Mouse (Mus musculus): ENCODE data around the gene Ovch2. TPM values are rescaled to one million over a fixed set of nuclear protein-coding genes. Genes with fewer than 3 reads are reported as not detected.

Gene Ovch2
- polyA plus RNA-seq, 1 experiment from 2014 or later: not detected

DNA sequence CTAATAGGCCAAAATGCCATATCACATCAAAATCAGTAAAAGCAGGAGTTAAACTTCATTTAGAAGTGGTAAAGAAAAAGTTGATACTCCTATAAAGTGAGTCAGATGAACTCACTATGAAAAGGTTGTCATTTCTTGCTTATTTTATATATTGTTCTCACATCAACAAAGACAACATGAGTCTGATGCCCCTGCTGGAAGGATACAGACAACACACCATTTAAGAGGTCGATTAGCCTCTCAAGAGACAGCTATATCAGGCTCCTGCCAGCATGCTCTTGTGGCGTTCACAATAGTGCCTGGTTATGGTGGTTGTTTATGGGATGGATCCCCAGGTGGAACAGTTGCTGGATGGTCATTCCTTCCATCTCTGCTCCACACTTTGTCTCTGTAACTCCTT lies 67.8 kb downstream of the Ovch2 start:
- H3K9me3 ChIP-seq (replicated peaks): no peaks in the 10 kb centered on the region
- no peaks in the 10 kb centered on the region for H3K27me3 ChIP-seq (ENCODE audit: low read depth, poor library complexity, severe bottlenecking)
- no peak overlapping the region for H3K27ac ChIP-seq
- 79% methylated on average over 2 of the region's 2 CpGs for WGBS
- H3K4me1 ChIP-seq: no peaks in the 10 kb centered on the region
- peaks cover 64% of the 10 kb centered on the region for H3K36me3 ChIP-seq
- no peak for DNase-seq (ENCODE audit: low spot score)
- no peak overlapping the region for H3K4me3 ChIP-seq

Other genes with a start within 250 kb of the Ovch2 start
- gene Olfml1, start 233.8 kb downstream of the Ovch2 start, polyA plus RNA-seq (2016; fragmentation: Nextera tagmentation; extraction: Ambion mirVana): 9.7 and 22.3 TPM in 2 replicates
- gene Ppfibp2, start 206.0 kb downstream of the Ovch2 start, polyA plus RNA-seq (2016; fragmentation: Nextera tagmentation; extraction: Ambion mirVana): 22.0 and 24.9 TPM in 2 replicates
- gene 5330417H12Rik, start 176.0 kb downstream of the Ovch2 start, polyA plus RNA-seq (2016; fragmentation: Nextera tagmentation; extraction: Ambion mirVana): not detected in 2 replicates
- gene Cyb5r2, start 43.2 kb downstream of the Ovch2 start, polyA plus RNA-seq (2016; fragmentation: Nextera tagmentation; extraction: Ambion mirVana): 0.23 and 0.30 TPM in 2 replicates
- gene Olfr467, start 11.1 kb upstream of the Ovch2 start, polyA plus RNA-seq (2016; fragmentation: Nextera tagmentation; extraction: Ambion mirVana): not detected in 2 replicates
- not detected in 2 replicates for gene Olfr469, start 24.3 kb upstream of the Ovch2 start, polyA plus RNA-seq (2016; fragmentation: Nextera tagmentation; extraction: Ambion mirVana)
- not detected in 2 replicates for gene Olfr470, start 46.3 kb upstream of the Ovch2 start, polyA plus RNA-seq (2016; fragmentation: Nextera tagmentation; extraction: Ambion mirVana)
- gene Olfr472, start 96.7 kb upstream of the Ovch2 start, polyA plus RNA-seq (2016; fragmentation: Nextera tagmentation; extraction: Ambion mirVana): not detected in 2 replicates
- gene Olfr473, start 129.2 kb upstream of the Ovch2 start, polyA plus RNA-seq (2016; fragmentation: Nextera tagmentation; extraction: Ambion mirVana): not detected in 2 replicates
- gene Olfr474, start 153.4 kb upstream of the Ovch2 start, polyA plus RNA-seq (2016; fragmentation: Nextera tagmentation; extraction: Ambion mirVana): not detected in 2 replicates
- not detected in 2 replicates for gene Olfr476, start 163.6 kb upstream of the Ovch2 start, polyA plus RNA-seq (2016; fragmentation: Nextera tagmentation; extraction: Ambion mirVana)
- not detected in 2 replicates for gene Olfr477, start 185.5 kb upstream of the Ovch2 start, polyA plus RNA-seq (2016; fragmentation: Nextera tagmentation; extraction: Ambion mirVana)
- gene Olfr478, start 232.8 kb upstream of the Ovch2 start, polyA plus RNA-seq (2016; fragmentation: Nextera tagmentation; extraction: Ambion mirVana): not detected in 2 replicates
- gene Olfr479, start 249.5 kb upstream of the Ovch2 start, polyA plus RNA-seq (2016; fragmentation: Nextera tagmentation; extraction: Ambion mirVana): not detected in 2 replicates

All from limb, embryonic 10.5 days (tissue).